ENCODE assay signal across 8 mouse cellular contexts in genomic region chrX:7841163-7842162, GRCm38 (mm10). TPM values are rescaled to one million over a fixed set of nuclear protein-coding genes. Genes with fewer than 3 reads are reported as not detected.
DNase-seq lines count a peak whose midpoint lies in the region; ATAC-seq lines count a peak whose summit lies in the region.

Otud5 (plus strand) TSS chrX:7841364.

- H3K4me1 ChIP-seq in forebrain, embryonic 14.5 days (ENCODE audit: control insufficient read depth, insufficient read depth, low read length): peaks cover 3% of the 10 kb centered on the region; the same call in 1 of the 2 replicates
- H3K4me1 ChIP-seq in neural tube, embryonic 15.5 days: peaks cover 29% of the 10 kb centered on the region

- peak; percentile 97 for DNase-seq in ES-CJ7 (ENCODE audit: low read depth, low spot score)
- DNase-seq in cerebellum, adult 11 months: peak; percentile 93
- DNase-seq in forebrain, embryonic 14.5 days (ENCODE audit: low spot score): peak; percentile 97
- DNase-seq in heart, postnatal 14 days: peak; percentile 91 to 92
- DNase-seq in layer of hippocampus, adult 11-12 months (ENCODE audit: low spot score): peak; percentile 93
- peak; percentile 95 to 97 for DNase-seq in lung, adult 18-20 months
- DNase-seq in testis, postnatal 14 days (ENCODE audit: low spot score): peak; percentile 96

- H3K9ac ChIP-seq in forebrain, embryonic 14.5 days (ENCODE audit: low read length): peak within 1 kb of the TSS; percentile 78
- peak within 1 kb of the TSS; percentile 72 for H3K9ac ChIP-seq in neural tube, embryonic 15.5 days (replicated peaks)

- ATAC-seq in forebrain, embryonic 14.5 days: peak; percentile 99
- ATAC-seq in neural tube, embryonic 15.5 days (ENCODE audit: low FRiP score): peak; percentile 98

- H3K36me3 ChIP-seq in forebrain, embryonic 14.5 days (ENCODE audit: control insufficient read depth, insufficient read depth, low read length): no peaks in the 10 kb centered on the region
- no peaks in the 10 kb centered on the region for H3K36me3 ChIP-seq in neural tube, embryonic 15.5 days

- H3K27ac ChIP-seq in forebrain, embryonic 14.5 days (ENCODE audit: low read depth, low read length): peak within 1 kb of the TSS; percentile 89
- H3K27ac ChIP-seq in neural tube, embryonic 15.5 days (replicated peaks): peak within 1 kb of the TSS; percentile 92

- H3K9me3 ChIP-seq in forebrain, embryonic 14.5 days (replicated peaks; ENCODE audit: control insufficient read depth, low read length): no peaks in the 10 kb centered on the region
- H3K9me3 ChIP-seq in neural tube, embryonic 15.5 days (replicated peaks): no peaks in the 10 kb centered on the region

- H3K4me2 ChIP-seq in forebrain, embryonic 14.5 days (ENCODE audit: low read length): peak within 1 kb of the TSS; percentile 63
- H3K4me2 ChIP-seq in neural tube, embryonic 15.5 days: peak within 1 kb of the TSS; percentile 66

- H3K4me3 ChIP-seq in forebrain, embryonic 14.5 days (ENCODE audit: low read depth, low read length): peak within 1 kb of the TSS; percentile 63
- H3K4me3 ChIP-seq in neural tube, embryonic 15.5 days (replicated peaks): peak within 1 kb of the TSS; percentile 65

- intact Hi-C loops in heart, postnatal 14 days (cut with DNase I): loop anchor here (5.0 kb wide), 1 partner anchor 36 kb away; the partner anchor contains the start of gene Pim2

- 29% methylated on average over 74 of the region's 74 CpGs for WGBS in forebrain, embryonic 14.5 days
- WGBS in neural tube, embryonic 15.5 days: 18% methylated on average over 63 of the region's 74 CpGs

- H3K27me3 ChIP-seq in forebrain, embryonic 14.5 days (replicated peaks; ENCODE audit: control insufficient read depth, insufficient read depth, low read length): no peaks in the 10 kb centered on the region
- H3K27me3 ChIP-seq in neural tube, embryonic 15.5 days (replicated peaks): no peaks in the 10 kb centered on the region

RNA-seq across cellular contexts. Expression of gene Otud5, which starts in this region (rescaled TPM):
- 31.8 and 36.9 TPM in 2 replicates for polyA plus RNA-seq in forebrain, embryonic 14.5 days (2014; fragmentation: Nextera tagmentation; extraction: Ambion mirVana)
- total RNA-seq in heart, postnatal 14 days (2021): 10 to 100 TPM; 33.5 to 33.8 TPM
- polyA plus RNA-seq in neural tube, embryonic 15.5 days (2015; fragmentation: Nextera tagmentation; extraction: Ambion mirVana): 40.0 and 40.4 TPM in 2 replicates

Comparison
In these comparisons a context has a peak if more than half of its experiments do, and no peak if none do; other contexts are left out.
1. Peak in every context shown above with its lines: DNase-seq, ATAC-seq, H3K4me3 ChIP-seq and H3K27ac ChIP-seq.